Mouse (Mus musculus): ENCODE results near the gene Xpnpep2.

Gene Xpnpep2

GRCm38 (mm10) chrX:48124132-48125071 is 15.9 kb downstream of the Xpnpep2 start:
- peak; percentile 47 to 51 for DNase-seq (ENCODE audit: low spot score in 2 of 2)

GRCm38 (mm10) chrX:48126903-48127476 is 18.5 kb downstream of the Xpnpep2 start:
- no peak for DNase-seq (ENCODE audit: low spot score in 2 of 2)

- DNase-seq (ENCODE audit: low spot score in 2 of 2), result no peak
These were observed 19.1 kb downstream of the Xpnpep2 start for GRCm38 (mm10) chrX:48127502-48128218.

- no peak for DNase-seq (ENCODE audit: low spot score in 2 of 2)
These were observed 20.6 kb downstream of the Xpnpep2 start for GRCm38 (mm10) chrX:48129167-48129566.

GRCm38 (mm10) chrX:48136935-48137334 is 28.4 kb downstream of the Xpnpep2 start:
- no peak for DNase-seq (ENCODE audit: low spot score in 2 of 2)

DNA sequence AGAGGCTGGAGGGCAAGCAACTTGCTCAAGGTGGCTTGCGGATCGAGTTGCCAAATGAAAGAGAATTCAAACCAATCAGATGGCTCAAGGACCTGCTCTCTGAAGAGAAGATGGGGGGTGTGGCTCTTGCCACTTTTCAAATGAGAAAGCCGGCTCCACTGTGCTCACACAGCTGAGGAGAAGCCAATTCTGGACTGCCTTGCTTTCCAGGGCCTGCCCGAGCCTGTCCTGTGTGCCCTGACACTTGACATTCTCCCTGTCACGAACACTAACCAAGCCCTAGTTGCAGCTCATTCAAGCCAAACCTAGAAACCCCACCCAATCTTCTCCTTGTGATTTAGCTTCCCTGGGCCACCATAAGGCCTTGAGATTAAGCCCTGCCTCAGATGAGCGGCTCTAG is 29.5 kb downstream of the Xpnpep2 start:
- no peak for DNase-seq (ENCODE audit: low spot score in 2 of 2)

DNA sequence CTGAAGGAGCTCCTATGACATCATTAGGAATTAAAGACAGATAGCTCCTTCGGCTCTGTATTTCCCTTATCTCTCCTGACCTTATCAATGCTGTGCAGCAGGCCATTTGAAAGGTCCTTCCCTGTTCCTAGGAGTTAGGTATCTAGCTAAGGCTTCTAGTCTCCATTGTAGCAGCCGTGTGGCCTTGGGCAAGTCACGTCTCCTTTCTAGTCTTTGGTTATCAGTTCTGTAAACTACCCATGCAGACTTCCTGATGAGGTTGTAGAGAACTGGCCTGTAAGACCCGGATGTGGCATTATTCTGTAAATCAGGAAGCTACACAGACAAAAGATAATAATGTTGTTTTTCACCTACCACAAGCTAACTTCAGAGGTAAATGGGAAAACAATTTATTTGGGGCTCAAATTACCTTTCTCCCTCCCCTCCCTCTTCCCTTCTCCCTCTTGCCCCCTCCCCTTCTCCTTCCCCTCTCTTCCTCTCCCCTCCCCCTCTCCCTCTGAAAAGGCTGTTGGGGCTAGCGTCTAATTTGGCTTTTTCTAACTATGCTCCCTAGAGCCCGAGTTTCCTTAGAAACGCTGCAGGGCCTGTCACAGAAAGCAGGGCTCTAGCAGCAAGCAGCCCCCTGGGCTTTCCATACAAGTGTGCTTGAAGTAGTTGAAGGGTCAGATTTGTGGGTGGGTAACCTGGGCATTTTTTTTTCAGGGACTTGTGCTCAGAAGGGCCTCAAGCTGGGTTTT is 30.2 kb downstream of the Xpnpep2 start:
- DNase-seq (ENCODE audit: low spot score in 2 of 2), result no peak

DNA sequence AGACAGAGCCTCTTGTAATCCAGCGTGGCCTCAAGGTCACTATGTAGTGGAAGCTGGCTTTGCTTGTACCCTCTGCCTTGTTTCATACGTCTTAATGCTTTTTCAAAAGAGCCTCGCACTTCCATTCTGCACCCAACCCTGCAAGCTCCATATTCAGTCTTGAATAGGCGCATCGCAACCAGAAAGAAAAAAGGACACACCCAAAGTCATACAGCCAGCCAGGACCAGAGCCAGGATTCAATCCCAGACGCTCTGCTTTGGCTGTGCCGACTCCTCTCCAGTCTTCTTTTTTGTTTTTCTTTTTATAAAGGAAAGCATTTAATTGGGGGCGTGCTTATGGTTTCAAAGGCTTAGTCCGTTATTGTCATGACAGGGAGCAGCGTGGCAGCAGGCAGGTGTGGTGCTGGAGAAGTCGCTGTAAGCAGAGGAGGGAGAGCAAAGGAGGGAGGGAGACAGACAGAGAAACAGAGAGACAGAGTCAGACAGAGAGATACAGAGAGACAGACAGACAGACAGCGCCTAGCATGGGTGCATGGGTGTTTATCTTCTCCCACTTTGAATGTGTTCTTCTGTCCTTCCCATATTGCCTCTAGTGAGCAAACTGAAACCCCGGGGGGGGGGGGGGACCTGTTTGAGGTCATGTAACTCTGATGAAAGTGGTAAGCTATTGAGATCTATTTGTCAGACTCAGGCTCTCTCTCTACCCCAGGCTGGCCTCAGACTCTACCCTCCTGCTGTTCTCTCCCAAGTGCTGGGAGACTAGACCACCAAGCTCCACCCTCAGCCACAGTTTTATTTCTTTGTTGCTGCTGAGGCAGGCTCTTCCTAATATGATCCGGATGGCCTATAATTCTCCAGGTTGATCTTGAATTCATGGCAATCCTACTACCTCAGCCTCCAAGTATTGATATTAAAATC is 31.1 kb downstream of the Xpnpep2 start:
- DNase-seq (ENCODE audit: low spot score in 2 of 2), result no peak

DNA sequence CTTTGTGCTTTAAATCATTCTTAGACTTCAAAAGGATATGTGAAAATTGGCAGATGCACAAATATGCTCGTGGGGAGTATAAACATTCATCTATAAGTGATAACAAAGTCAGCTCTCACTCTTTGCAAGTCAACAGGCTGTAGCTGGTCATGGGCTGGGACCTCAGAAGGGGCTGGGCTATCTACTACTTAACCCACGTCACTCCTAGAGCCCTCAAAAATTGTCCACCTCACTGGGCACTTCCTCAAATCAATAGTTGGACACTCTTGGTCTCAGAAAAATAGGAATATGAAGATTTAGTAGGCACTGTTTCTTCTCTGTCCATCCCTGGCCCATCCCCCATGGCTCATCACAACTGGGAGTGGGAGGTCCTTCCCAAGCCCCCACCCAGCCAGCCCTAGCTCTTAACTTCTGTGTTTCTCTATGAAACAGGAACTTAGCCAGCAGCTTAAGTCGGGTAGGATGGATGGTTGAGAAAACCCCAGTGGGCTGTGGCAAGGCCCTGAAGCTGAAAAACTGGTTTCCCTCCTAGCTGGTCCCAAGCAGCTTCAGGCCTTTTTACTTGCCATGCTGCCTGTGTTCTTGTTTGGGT is 31.9 kb downstream of the Xpnpep2 start:
- no peak for DNase-seq (ENCODE audit: low spot score in 2 of 2)

GRCm38 (mm10) chrX:48141481-48141880 is 33.0 kb downstream of the Xpnpep2 start:
- no peak for DNase-seq (ENCODE audit: low spot score in 2 of 2)

- no peak for DNase-seq (ENCODE audit: low spot score in 2 of 2)
These were observed 35.1 kb downstream of the Xpnpep2 start for GRCm38 (mm10) chrX:48143415-48144335.

- no peak for DNase-seq (ENCODE audit: low spot score in 2 of 2)
These were observed 37.7 kb downstream of the Xpnpep2 start, which contains the start of gene Sash3 for GRCm38 (mm10) chrX:48146262-48146661. Sash3 (plus strand) TSS chrX:48146436.

DNA sequence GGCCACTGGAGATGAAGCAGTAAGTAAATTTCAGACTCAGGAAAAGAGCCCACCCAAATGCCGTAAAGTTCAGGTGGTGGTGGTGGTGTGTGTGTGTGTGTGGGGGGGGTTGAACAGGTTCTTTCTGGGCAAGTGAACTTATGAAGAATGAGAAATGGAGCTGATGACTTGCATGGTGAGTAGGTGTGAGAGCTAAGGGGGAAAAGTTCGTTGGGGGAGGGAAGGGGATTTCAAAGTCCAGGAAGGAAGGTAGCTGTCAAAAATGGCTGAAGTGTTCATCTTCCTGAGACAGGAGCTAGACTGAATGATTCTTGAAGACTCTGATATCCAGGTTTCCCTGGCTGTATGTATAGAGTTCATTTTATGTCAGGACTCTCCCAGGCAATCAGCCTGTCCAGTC is 38.7 kb downstream of the Xpnpep2 start:
- DNase-seq (ENCODE audit: low spot score in 2 of 2), result no peak

GRCm38 (mm10) chrX:48147741-48148186 is 39.2 kb downstream of the Xpnpep2 start:
- DNase-seq (ENCODE audit: low spot score in 2 of 2), result no peak

GRCm38 (mm10) chrX:48152106-48152505 is 43.6 kb downstream of the Xpnpep2 start:
- no peak for DNase-seq (ENCODE audit: low spot score in 2 of 2)

DNA sequence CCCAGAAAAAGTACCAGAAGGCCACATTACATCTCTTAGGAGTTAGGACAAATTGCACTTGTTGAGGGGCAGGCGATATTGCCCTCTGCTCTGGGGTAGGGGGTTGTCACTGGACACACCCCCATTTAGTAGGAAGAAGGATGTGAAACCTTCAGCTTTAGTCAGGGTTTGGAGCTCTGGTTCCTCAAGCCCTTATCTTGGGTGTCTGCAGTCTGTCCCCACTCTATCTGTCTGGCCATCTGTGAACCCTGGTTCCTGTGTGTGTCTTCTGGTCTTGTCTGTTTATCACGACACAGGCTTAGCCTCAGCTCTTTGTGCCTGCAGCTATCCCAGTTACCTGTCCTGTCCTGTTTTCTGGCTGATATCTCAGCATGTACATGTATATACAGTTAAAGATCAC is 44.9 kb downstream of the Xpnpep2 start:
- no peak for DNase-seq (ENCODE audit: low spot score in 2 of 2)

- DNase-seq (ENCODE audit: low spot score in 2 of 2), result no peak
These were observed 45.4 kb downstream of the Xpnpep2 start for GRCm38 (mm10) chrX:48153949-48154348.

DNA sequence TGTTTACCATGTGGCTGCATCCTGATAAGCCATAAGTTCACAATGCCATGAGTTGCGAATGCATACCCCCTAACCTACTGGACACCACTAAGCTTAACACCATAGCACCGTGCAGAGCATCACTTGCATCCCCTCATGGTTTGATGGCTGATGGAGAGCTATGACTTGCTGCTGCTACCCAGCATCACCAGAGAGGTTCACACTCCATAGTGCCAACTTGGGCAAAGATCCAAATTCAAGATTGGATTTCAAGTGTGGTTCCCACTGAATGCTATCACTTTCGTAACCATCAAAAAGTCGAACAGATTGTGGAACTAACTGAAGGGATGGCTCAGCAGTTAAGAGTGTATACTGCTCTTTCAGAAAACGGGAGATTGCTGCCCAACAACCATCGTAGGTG is 47.0 kb downstream of the Xpnpep2 start:
- no peak for DNase-seq (ENCODE audit: low spot score in 2 of 2)

DNA sequence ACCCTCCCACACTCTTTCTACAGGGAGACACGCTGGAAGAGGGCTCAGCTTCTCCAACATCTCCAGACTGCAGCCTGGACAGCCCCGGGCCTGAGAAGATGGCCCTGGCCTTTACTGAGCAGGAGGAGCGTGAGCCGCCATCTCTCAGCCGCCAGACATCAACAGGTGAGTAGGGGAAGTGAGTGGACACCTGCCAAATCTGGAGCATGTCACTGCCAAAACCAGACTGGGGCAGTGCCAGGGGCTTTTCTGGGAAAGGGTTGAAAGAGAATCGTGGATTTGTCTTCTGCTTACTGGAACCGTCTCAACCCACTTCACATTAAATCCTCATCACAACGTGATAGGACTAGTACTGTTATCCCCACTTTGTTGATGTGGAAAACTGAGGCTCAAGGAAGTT is 48.9 kb downstream of the Xpnpep2 start:
- no peak for DNase-seq (ENCODE audit: low spot score in 2 of 2)

Measured in right cerebral cortex, adult 2 months (tissue).